Mouse (Mus musculus) liver, embryonic 13.5 days (tissue): Measurements from ENCODE around the gene Pald1. TPM values are rescaled to one million over a fixed set of nuclear protein-coding genes. Genes with fewer than 3 reads are reported as not detected.

Source experiments
- ATAC-seq: fragments of 200-750 bp; cut with Nextera tagmentation; 2 replicates; pipeline ENCODE4 v1.8.0; 2017; ENCODE audit warnings: low read depth, mild to moderate bottlenecking, moderate number of reproducible peaks, moderate library complexity
- DNase-seq: peaks from one replicate; pipeline ENCODE4 v3.0.0; 2022
- H3K27ac ChIP-seq: fragments of 300-500 bp; sonication (generic); 2 replicates; pipeline ENCODE4 v1.5.1; 2015; ENCODE audit warnings: moderate library complexity, mild to moderate bottlenecking, inconsistent platforms
- H3K27me3 ChIP-seq: fragments of 300-500 bp; sonication (generic); 2 replicates; pipeline ENCODE4 v1.6.1; 2015; ENCODE audit warnings: mild to moderate bottlenecking, inconsistent platforms
- H3K36me3 ChIP-seq: fragments of 300-500 bp; sonication (generic); 2 replicates; pipeline ENCODE4 v1.6.1; 2015; ENCODE audit warnings: mild to moderate bottlenecking, inconsistent platforms
- H3K4me1 ChIP-seq: fragments of 300-500 bp; sonication (generic); replicated peaks from 2 replicates; pipeline ENCODE4 v1.6.1; 2015; ENCODE audit warnings: inconsistent platforms
- H3K4me2 ChIP-seq: fragments of 300-500 bp; sonication (generic); 2 replicates; pipeline ENCODE4 v1.6.1; 2015; ENCODE audit warnings: inconsistent platforms, mild to moderate bottlenecking, moderate library complexity
- H3K4me3 ChIP-seq: fragments of 300-500 bp; sonication (generic); replicated peaks from 2 replicates; pipeline ENCODE4 v1.5.1; 2015; ENCODE audit warnings: mild to moderate bottlenecking, inconsistent platforms
- H3K9ac ChIP-seq: fragments of 300-500 bp; sonication (generic); 2 replicates; pipeline ENCODE4 v1.6.1; 2015; ENCODE audit warnings: mild to moderate bottlenecking, inconsistent platforms
- H3K9me3 ChIP-seq: fragments of 300-500 bp; sonication (generic); replicated peaks from 2 replicates; pipeline ENCODE4 v1.6.1; 2016; ENCODE audit warnings: inconsistent platforms
- WGBS: fragments of 180-500 bp; shearing (Covaris S2); methylation state at CpG from one replicate; pipeline ENCODE4 v1.1.7; 2015; ENCODE audit not compliant: insufficient replicate concordance; 5-methylcytosine and 5-hydroxymethylcytosine counted together
- polyA plus RNA-seq: library from polyadenylated mRNA; unstranded; fragments of >200 nt; fragmentation: Nextera tagmentation; extraction: Ambion mirVana; gene quantifications from 2 replicates; pipeline ENCODE4 v1.2.1, GENCODE M21; 2015

Pald1 gene
- polyA plus RNA-seq, 1 experiment from 2014 or later, result 6.1 TPM

DNA sequence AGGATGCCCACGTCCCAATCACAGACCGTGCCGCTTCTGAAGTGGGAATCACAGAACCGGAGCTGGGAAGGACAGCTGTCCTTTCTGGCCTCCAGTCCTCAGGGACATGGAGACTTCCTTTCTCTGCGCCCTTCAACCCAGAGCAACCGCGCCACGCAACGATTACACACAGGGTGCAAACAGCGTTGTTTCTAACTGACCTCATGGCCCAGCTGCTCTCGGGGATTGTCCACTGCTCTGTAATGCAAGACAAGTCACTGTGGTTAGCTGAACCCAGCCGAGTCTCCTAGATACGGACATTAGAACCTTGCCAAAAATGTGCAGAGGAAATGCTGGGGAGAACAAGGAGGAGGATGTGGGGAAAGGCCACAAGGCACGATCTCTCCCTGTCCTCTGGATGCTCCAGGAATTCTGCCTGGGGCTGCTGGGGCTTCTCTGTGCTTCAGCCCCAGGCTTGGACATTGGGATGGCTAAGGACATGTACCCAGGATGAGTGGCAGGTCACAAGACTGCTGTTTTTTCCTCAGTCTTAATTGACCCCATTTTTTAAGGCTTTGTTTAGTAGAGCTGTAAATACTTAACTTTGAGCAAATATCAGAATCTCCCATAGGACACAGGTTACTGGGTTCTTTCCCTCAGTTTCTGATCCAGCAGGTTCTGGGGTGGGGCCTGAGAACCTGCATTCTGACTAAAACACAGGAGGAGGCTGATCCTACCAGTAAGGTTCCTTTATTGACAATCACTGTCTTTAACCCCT, 105.2 kb downstream of the Pald1 start:
- DNase-seq, result no peak
- Histone ChIP-seq H3K9ac (no peak overlapping the region), H3K4me1 (peaks cover 10% of the 10 kb centered on the region), H3K36me3 (no peaks in the 10 kb centered on the region), H3K4me3 (no peak overlapping the region), H3K4me2 (no peak overlapping the region), H3K9me3 (no peaks in the 10 kb centered on the region), H3K27ac (no peak overlapping the region; the same call in 1 of the 2 replicates), H3K27me3 (peaks cover 22% of the 10 kb centered on the region)
- 31% methylated on average over 14 of the region's 14 CpGs for WGBS
- ATAC-seq, result peak; percentile 33; the same call in 1 of the 2 replicates

DNA sequence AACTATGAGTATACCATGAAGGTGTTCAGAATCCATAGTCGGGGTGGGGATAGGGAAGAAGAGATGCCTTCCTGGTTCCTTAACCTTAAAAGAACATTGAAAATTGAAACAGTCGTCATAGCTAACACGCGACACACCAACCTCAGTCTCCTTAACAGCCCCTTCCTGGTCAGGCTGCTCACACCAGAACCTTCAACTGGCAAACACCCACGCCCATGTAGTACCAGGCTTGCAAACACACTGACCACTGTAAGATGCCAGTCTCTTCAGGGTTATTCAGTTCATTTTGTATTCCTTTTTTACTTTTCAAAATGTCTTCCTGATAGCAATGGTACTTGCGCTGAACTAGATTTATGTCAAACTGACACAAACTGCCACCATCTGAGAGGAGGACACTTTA, 106.3 kb downstream of the Pald1 start:
- ATAC-seq, result no peak
- peaks cover 32% of the 10 kb centered on the region for H3K27me3 ChIP-seq

DNA sequence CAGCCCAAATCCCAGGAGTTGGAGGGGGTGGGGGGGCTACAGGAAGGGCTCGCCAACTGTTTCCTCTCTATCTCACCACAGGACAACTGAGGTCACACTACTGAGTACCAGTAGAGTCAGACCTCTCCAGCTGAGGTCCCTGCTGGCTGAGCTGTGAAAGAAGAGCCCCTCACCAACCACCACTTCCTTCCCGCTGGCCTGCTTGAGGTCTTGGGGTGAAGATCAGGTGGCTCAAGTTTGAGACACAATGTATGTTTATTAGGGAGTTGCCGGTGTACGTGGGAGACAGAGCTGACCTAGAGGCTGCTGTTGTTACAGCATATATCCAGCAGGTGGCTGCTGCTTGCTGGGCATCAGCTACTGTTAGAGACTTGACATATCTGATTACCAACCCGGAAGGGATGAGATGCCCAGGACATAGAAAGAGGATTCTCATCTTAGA, 107.6 kb downstream of the Pald1 start:
- H3K4me3 ChIP-seq, result no peak overlapping the region
- H3K9ac ChIP-seq, result no peak overlapping the region
- no peak overlapping the region for H3K27ac ChIP-seq
- no peaks in the 10 kb centered on the region for H3K9me3 ChIP-seq
- H3K36me3 ChIP-seq, result no peaks in the 10 kb centered on the region
- H3K4me2 ChIP-seq, result no peak overlapping the region
- peak; percentile 6 for DNase-seq
- peaks cover 41% of the 10 kb centered on the region for H3K27me3 ChIP-seq
- 0% methylated on average over 5 of the region's 5 CpGs for WGBS
- peaks cover 10% of the 10 kb centered on the region for H3K4me1 ChIP-seq
- 0 out of 2 replicates have a peak, but pooled peaks have one; percentile 7 for ATAC-seq

More for the DNA sequence above, 106.3 kb downstream of the Pald1 start:
- H3K9ac ChIP-seq, result no peak overlapping the region
- 69% methylated on average over 6 of the region's 6 CpGs for WGBS
- H3K36me3 ChIP-seq, result no peaks in the 10 kb centered on the region
- no peak overlapping the region for H3K4me3 ChIP-seq
- H3K9me3 ChIP-seq, result no peaks in the 10 kb centered on the region
- H3K4me1 ChIP-seq, result peaks cover 10% of the 10 kb centered on the region
- no peak for DNase-seq
- H3K27ac ChIP-seq, result no peak overlapping the region
- no peak overlapping the region for H3K4me2 ChIP-seq

DNA sequence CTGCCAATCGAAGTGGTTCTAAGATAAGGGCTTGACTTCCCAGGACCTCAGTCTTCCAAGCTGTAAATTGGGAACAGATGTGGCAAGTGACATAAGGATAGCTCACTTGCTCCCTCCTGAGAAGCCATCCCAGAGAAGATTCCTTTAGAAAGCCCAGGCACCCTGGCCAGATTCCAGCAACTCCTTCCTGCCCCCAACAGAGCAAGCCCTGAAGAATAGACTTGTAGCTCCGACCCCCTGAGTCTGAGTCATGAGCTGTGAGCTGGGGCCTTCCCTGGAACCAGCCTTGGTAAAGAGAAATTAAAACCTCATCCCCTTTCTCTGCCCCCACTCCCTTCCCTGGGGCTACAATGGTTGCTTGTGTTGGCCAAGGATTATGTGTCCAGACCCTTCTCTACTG, 108.8 kb downstream of the Pald1 start:
- no peak overlapping the region for H3K27ac ChIP-seq
- 45% methylated on average over 2 of the region's 2 CpGs for WGBS
- no peaks in the 10 kb centered on the region for H3K36me3 ChIP-seq
- DNase-seq, result no peak
- no peak overlapping the region for H3K4me3 ChIP-seq
- H3K4me1 ChIP-seq, result peaks cover 10% of the 10 kb centered on the region
- H3K9me3 ChIP-seq, result no peaks in the 10 kb centered on the region
- peaks cover 43% of the 10 kb centered on the region for H3K27me3 ChIP-seq
- H3K9ac ChIP-seq, result no peak overlapping the region
- H3K4me2 ChIP-seq, result no peak overlapping the region
- ATAC-seq, result no peak

DNA sequence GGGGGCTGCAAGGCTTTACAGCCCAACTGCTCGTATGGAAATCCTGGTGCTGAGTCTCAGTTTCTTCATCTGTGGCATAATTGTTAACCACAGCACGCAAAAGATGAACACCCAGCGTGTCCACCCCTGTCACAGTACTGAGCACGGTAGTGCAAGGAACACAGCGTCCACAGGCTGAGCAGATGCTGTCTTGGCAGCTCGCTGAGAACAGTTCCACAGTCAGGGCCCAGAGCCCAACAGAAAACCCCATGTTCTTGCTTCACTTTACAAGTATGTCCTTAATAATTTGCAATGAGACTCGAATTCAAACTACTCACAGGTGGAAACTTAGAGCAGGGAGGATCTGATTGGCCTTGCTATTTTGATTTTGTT, 109.5 kb downstream of the Pald1 start:
- Histone ChIP-seq H3K27me3 (peaks cover 43% of the 10 kb centered on the region), H3K36me3 (no peaks in the 10 kb centered on the region), H3K4me2 (peak overlapping the region; percentile 65), H3K9ac (no peak overlapping the region), H3K4me3 (peak overlapping the region; percentile 51; the same call in 1 of the 2 replicates), H3K4me1 (peaks cover 10% of the 10 kb centered on the region), H3K27ac (no peak overlapping the region), H3K9me3 (no peaks in the 10 kb centered on the region)
- ATAC-seq (no peak), DNase-seq (no peak)
- WGBS, result 36% methylated on average over 7 of the region's 7 CpGs

DNA sequence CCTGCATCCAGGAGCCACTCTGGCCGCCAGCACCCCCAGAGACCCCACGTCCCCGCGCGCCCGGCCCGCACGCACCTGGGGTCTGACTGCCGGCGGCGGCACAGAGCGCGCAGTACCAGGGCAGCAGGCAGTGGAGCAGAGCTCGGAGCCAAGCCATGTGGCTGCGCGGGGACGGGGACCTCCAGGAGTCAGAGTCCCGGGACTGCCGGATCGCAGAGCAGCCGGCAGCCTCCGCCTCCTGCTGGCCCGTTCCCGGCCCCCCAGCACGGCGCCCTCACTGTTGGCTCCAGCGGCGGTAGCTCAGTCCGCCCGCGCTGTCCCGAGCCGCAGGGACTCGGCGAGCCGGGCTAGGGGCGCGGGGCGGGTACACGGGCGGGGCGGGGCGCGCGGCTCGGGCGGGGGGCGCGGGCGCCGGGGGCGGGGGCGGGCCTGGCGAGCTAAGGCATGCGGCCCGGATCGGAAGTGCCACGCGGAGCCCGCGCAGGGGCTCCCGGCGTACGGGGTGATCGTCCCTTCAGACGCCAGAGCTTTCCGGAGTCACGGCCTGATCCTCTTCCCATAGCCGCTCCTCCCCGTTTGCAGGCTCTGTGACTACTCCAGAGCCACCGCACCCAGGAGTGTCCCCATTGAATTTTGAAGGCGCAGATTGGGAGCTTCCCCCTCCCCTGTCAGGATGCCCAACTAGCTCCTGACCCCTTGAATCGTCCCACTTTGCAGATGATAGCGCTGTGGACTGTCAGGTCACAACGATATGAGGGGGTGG, 110.1 kb downstream of the Pald1 start, which contains the start of gene Adamts14:
Gene Adamts14 (minus strand): TSS at position 358 of the 763 bp plus-strand sequence.
- peak within 1 kb of the TSS; percentile 65 for H3K4me2 ChIP-seq
- under 1% methylated on average over 48 of the region's 75 CpGs for WGBS
- H3K36me3 ChIP-seq, result no peaks in the 10 kb centered on the region
- peak within 1 kb of the TSS; percentile 59 for H3K9ac ChIP-seq
- H3K27ac ChIP-seq, result no peak within 1 kb of the TSS
- peaks cover 43% of the 10 kb centered on the region for H3K27me3 ChIP-seq
- no peaks in the 10 kb centered on the region for H3K9me3 ChIP-seq
- H3K4me1 ChIP-seq, result peaks cover 5% of the 10 kb centered on the region
- H3K4me3 ChIP-seq, result peak within 1 kb of the TSS; percentile 51
- no peak for DNase-seq
- ATAC-seq, result peak; percentile 49

DNA sequence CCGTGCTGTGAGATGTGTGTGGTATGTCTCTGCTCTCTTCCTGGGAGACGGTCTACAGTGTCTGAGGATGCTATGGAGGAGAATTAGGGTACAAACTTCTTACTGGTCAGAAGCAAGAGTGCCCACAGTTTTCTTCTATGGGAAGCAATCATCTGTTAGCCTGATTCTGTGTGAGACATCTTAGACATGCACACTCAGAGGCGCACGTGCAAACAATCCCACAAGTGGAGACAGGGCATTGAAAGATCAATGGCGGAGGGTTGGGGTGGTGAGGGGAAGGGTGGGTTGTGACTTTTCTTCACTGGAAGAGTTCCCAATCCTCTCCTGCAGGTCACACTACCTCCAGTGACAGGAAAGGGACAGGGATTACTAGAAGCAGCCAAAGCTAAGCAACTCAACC, 110.7 kb downstream of the Pald1 start:
- no peak overlapping the region for H3K27ac ChIP-seq
- peaks cover 43% of the 10 kb centered on the region for H3K27me3 ChIP-seq
- peaks cover 3% of the 10 kb centered on the region for H3K4me1 ChIP-seq
- peak overlapping the region; percentile 65 for H3K4me2 ChIP-seq
- ATAC-seq (no peak), DNase-seq (no peak)
- no peaks in the 10 kb centered on the region for H3K9me3 ChIP-seq
- H3K36me3 ChIP-seq, result no peaks in the 10 kb centered on the region
- 54% methylated on average over 5 of the region's 5 CpGs for WGBS
- H3K9ac ChIP-seq, result peak overlapping the region; percentile 59
- peak overlapping the region; percentile 51 for H3K4me3 ChIP-seq

DNA sequence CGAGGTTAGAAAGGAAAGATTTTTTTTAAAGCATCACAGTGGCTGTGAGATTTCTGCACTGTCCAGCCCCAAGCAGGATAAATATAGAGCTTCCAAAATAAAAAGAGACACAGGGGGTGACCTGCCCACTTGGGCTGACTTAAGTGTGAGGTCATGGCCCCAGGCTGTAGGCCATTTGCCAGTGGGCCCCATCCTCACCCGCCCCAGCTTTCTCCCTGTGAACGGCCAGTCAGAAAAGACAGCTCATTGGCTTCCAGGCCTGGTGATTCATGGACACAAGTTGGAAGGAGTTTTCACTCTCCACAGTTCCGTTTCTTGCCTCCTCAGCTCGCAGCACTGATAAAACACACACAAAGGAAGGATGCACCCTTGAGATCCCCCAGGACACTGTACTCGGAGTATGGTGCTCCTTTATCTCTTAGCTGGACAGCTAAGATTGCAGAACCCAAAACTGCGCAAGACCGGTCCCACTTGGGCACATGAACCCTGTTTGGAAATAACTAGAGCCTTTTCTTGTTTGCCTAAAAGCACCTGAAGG, 111.2 kb downstream of the Pald1 start:
- WGBS, result 40% methylated on average over 8 of the region's 8 CpGs
- ATAC-seq, result no peak
- DNase-seq, result no peak
- Histone ChIP-seq H3K4me3 (no peak overlapping the region), H3K4me1 (peaks cover 3% of the 10 kb centered on the region), H3K27me3 (peaks cover 43% of the 10 kb centered on the region), H3K9ac (no peak overlapping the region), H3K4me2 (no peak overlapping the region), H3K36me3 (no peaks in the 10 kb centered on the region), H3K27ac (no peak overlapping the region), H3K9me3 (no peaks in the 10 kb centered on the region)

Other genes starting within 250 kb of the Pald1 start
- gene Sgpl1, start 235.8 kb downstream of the Pald1 start, polyA plus RNA-seq, result 12.5 and 15.6 TPM in 2 replicates
- gene Tbata, start 211.6 kb downstream of the Pald1 start, polyA plus RNA-seq, result not detected in 2 replicates
- gene Adamts14, start 110.1 kb downstream of the Pald1 start, polyA plus RNA-seq, result 0.16 and 0.21 TPM in 2 replicates
- not detected in 2 replicates for gene Prf1, start 85.7 kb downstream of the Pald1 start, polyA plus RNA-seq
- gene Nodal, start 34.4 kb upstream of the Pald1 start, polyA plus RNA-seq, result 0.46 and 0.50 TPM in 2 replicates
- 47.4 and 50.8 TPM in 2 replicates for gene Eif4ebp2, start 69.1 kb upstream of the Pald1 start, polyA plus RNA-seq
- 7.8 and 8.1 TPM in 2 replicates for gene Lrrc20, start 92.3 kb upstream of the Pald1 start, polyA plus RNA-seq
- 0.02 TPM in 1 of 2 replicates, not detected in the other for gene Npffr1, start 212.0 kb upstream of the Pald1 start, polyA plus RNA-seq